Mouse (Mus musculus) brain, embryonic 14.5 days (tissue): ENCODE results near the gene Nhlh2.

Experiments
- CTCF ChIP-seq: fragments of 200-500 bp; IDR thresholded peaks from 2 replicates; pipeline ENCODE4 v1.5.1; 2012; ENCODE audit warnings: inconsistent platforms, mild to moderate bottlenecking, moderate library complexity, borderline replicate concordance; ENCODE audit not compliant: insufficient read depth, insufficient read length; ENCODE audit errors: extremely low read depth
- POLR2A ChIP-seq: fragments of 200-500 bp; IDR thresholded peaks from 2 replicates; pipeline ENCODE4 v1.6.1; 2012; ENCODE audit warnings: mild to moderate bottlenecking, inconsistent platforms, borderline replicate concordance; ENCODE audit not compliant: poor library complexity, insufficient read depth, insufficient read length, severe bottlenecking; ENCODE audit errors: extremely low read depth

DNA sequence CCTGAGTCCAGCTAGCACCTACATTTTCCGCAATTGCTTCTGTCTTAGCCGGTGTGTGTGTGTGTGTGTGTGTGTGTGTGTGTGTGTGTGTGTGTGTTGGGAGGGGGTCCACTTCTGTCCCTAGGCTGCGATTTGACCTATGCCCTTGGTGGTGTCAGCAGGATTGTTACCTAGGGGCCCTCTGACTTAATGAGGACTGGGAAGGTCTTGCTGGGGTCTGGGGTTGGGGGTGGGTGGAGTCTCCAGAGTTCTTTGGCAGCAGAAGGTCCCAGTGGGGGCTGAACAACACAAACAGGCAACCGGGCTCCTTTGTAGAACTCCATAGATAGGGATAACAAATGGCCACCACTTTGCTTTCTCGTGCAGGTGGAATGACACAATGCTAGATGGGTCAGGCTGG lies 14.0 kb downstream of the Nhlh2 start:
- TF ChIP-seq CTCF, result no peak
- no peak for TF ChIP-seq POLR2A
